Mouse (Mus musculus) lung, embryonic 16.5 days (tissue): ENCODE data around the gene Lamtor3. TPM values are rescaled to one million over a fixed set of nuclear protein-coding genes. Genes with fewer than 3 reads are reported as not detected.

Experiments used
- ATAC-seq: fragments of 200-750 bp; cut with Nextera tagmentation; 2 replicates; pipeline ENCODE4 v1.8.0; 2017; ENCODE audit warnings: low read depth, mild to moderate bottlenecking, moderate library complexity
- H3K27ac ChIP-seq: fragments of 300-500 bp; sonication (generic); 2 replicates; pipeline ENCODE4 v1.5.1; 2014; ENCODE audit warnings: mild to moderate bottlenecking, control low read depth, low read length
- H3K27me3 ChIP-seq: fragments of 300-500 bp; sonication (generic); 2 replicates; pipeline ENCODE4 v1.6.1; 2014; ENCODE audit warnings: low read depth, low read length, mixed read lengths; ENCODE audit not compliant: control insufficient read depth, insufficient read depth
- H3K36me3 ChIP-seq: fragments of 300-500 bp; sonication (generic); 2 replicates; pipeline ENCODE4 v1.6.1; 2014; ENCODE audit warnings: low read length; ENCODE audit not compliant: control insufficient read depth, insufficient read depth
- H3K4me1 ChIP-seq: fragments of 300-500 bp; sonication (generic); replicated peaks from 2 replicates; pipeline ENCODE4 v1.6.1; 2014; ENCODE audit warnings: low read length, mixed read lengths; ENCODE audit not compliant: control insufficient read depth, insufficient read depth
- H3K4me2 ChIP-seq: fragments of 300-500 bp; sonication (generic); 2 replicates; pipeline ENCODE4 v1.6.1; 2014; ENCODE audit warnings: low read depth, low read length, control low read depth
- H3K4me3 ChIP-seq: fragments of 300-500 bp; sonication (generic); 2 replicates; pipeline ENCODE4 v1.5.1; 2014; ENCODE audit warnings: mild to moderate bottlenecking, low read length, control low read depth
- H3K9ac ChIP-seq: fragments of 300-500 bp; sonication (generic); 2 replicates; pipeline ENCODE4 v1.6.1; 2014; ENCODE audit warnings: low read length, control low read depth
- H3K9me3 ChIP-seq: fragments of 300-500 bp; sonication (generic); 2 replicates; pipeline ENCODE4 v1.6.1; 2016; ENCODE audit warnings: low read length; ENCODE audit not compliant: control insufficient read depth
- WGBS: fragments of 180-500 bp; shearing (Covaris S2); extraction: QIAGEN DNeasy Blood & Tissue Kit; methylation state at CpG from one replicate; pipeline ENCODE4 v1.1.7; 2014; 5-methylcytosine and 5-hydroxymethylcytosine counted together
- polyA plus RNA-seq: library from polyadenylated mRNA; unstranded; fragments of >200 nt; fragmentation: Nextera tagmentation; extraction: Ambion mirVana; gene quantifications from 2 replicates; pipeline ENCODE4 v1.2.1, GENCODE M21; 2015

The Lamtor3 gene
- 108 and 112 TPM in 2 replicates for polyA plus RNA-seq

- Histone ChIP-seq H3K4me3 (peak within 1 kb of the TSS; percentile 86), H3K9ac (peak within 1 kb of the TSS; percentile 84), H3K27me3 (no peaks in the 10 kb centered on the region), H3K4me1 (peaks cover 11% of the 10 kb centered on the region), H3K27ac (peak within 1 kb of the TSS; percentile 73), H3K4me2 (peak within 1 kb of the TSS; percentile 89), H3K9me3 (no peaks in the 10 kb centered on the region), H3K36me3 (peaks cover 6% of the 10 kb centered on the region)
- under 1% methylated on average over 47 of the region's 47 CpGs for WGBS
- peak; percentile 93 for ATAC-seq
Measured at GRCm38 (mm10) chr3:137918172-137918931, at the start of gene Lamtor3. TSS of gene Lamtor3 (plus strand) at chr3:137918506.

DNA sequence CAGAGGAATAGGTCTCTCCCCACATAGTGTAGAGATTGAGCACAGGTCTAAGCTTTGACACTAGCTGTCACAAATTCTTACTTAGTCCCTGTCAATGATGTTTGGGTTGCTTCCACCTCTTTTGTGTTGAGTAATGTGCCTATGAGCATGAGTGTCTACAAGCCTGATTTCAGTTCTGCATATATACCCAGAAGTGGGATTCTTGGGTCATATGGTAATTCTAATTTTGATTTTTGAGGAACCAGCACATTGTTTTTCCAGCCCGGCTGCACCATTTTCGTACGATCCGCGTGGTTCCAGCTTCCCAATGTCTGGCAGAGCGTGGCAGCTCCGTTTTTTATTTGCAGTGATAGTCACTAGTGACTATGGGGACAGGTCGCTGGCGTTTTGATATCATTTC lies 48.9 kb upstream of the Lamtor3 start:
- no peak overlapping the region for H3K27ac ChIP-seq
- no peaks in the 10 kb centered on the region for H3K27me3 ChIP-seq
- no peak overlapping the region for H3K9ac ChIP-seq
- ATAC-seq = no peak
- 94% methylated on average over 9 of the region's 9 CpGs for WGBS
- 0 out of 2 replicates have a peak, but pooled peaks cover 3% of the 10 kb centered on the region for H3K36me3 ChIP-seq
- H3K4me2 ChIP-seq = 0 out of 2 replicates have a peak overlapping the region, but pooled peaks have one; percentile 2
- no peaks in the 10 kb centered on the region for H3K9me3 ChIP-seq
- H3K4me3 ChIP-seq = no peak overlapping the region
- H3K4me1 ChIP-seq = peaks cover 9% of the 10 kb centered on the region; the same call in 1 of the 2 replicates

- 55% methylated on average over 3 of the region's 3 CpGs for WGBS
- H3K4me3 ChIP-seq = no peak overlapping the region
- no peak overlapping the region for H3K9ac ChIP-seq
- no peaks in the 10 kb centered on the region for H3K9me3 ChIP-seq
- peaks cover 5% of the 10 kb centered on the region; the same call in 1 of the 2 replicates for H3K36me3 ChIP-seq
- H3K4me2 ChIP-seq = no peak overlapping the region
- no peak overlapping the region for H3K27ac ChIP-seq
- H3K27me3 ChIP-seq = no peaks in the 10 kb centered on the region
- no peaks in the 10 kb centered on the region for H3K4me1 ChIP-seq
- ATAC-seq = no peak
Measured at GRCm38 (mm10) chr3:137879313-137879712, 39.0 kb upstream of the Lamtor3 start.

- Histone ChIP-seq H3K36me3 (peaks cover 5% of the 10 kb centered on the region; the same call in 1 of the 2 replicates), H3K9me3 (no peaks in the 10 kb centered on the region), H3K9ac (no peak overlapping the region), H3K4me3 (no peak overlapping the region), H3K27ac (no peak overlapping the region), H3K4me2 (no peak overlapping the region), H3K4me1 (no peaks in the 10 kb centered on the region), H3K27me3 (no peaks in the 10 kb centered on the region)
- 47% methylated on average over 4 of the region's 4 CpGs for WGBS
- no peak for ATAC-seq
Measured at GRCm38 (mm10) chr3:137880109-137880748, 38.1 kb upstream of the Lamtor3 start.

DNA sequence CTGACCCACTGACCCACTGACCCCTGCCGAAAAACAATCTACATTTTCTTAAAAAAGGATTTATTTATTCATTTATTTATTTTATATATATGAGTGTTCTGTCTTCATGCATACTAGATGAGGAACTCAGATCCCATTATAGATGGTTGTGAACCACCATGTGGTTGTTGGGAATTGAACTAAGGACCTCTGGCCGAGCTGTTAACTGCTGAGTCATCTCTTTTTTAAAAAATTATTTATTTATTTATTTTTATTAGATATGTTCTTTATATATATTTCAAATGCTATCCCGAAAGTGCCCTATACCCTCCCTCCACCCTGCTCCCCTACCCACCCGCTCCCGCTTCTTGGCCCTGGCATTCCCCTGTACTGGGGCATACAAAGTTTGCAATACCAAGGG lies 37.2 kb upstream of the Lamtor3 start:
- Histone ChIP-seq H3K4me3 (no peak overlapping the region), H3K9ac (no peak overlapping the region), H3K9me3 (no peaks in the 10 kb centered on the region), H3K27ac (no peak overlapping the region), H3K36me3 (peaks cover 5% of the 10 kb centered on the region; the same call in 1 of the 2 replicates), H3K27me3 (no peaks in the 10 kb centered on the region), H3K4me2 (no peak overlapping the region), H3K4me1 (no peaks in the 10 kb centered on the region)
- ATAC-seq = no peak
- WGBS = 94% methylated on average over 5 of the region's 5 CpGs

DNA sequence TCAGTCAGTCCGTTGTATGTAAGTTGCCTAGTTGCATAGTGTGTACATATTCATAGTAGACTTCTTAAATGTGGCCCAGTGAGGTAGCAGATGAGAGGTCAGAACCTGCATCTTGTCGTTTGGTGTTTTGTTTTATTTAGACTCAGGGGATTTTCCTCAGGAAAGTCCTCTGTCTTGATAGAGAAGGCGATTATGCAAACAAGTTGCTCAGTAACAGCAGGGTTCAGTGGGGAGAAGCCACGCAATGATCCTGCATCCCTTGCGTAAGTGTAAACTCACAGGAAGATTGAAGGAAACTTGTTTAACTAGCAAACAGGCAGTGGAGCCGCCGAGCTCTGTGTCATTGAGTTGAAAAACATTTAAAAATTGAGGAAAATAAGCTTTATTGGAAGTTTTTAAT lies 30.3 kb upstream of the Lamtor3 start:
- Histone ChIP-seq H3K27me3 (no peaks in the 10 kb centered on the region), H3K4me1 (no peaks in the 10 kb centered on the region; the same call in 1 of the 2 replicates), H3K4me2 (no peak overlapping the region), H3K27ac (no peak overlapping the region), H3K4me3 (no peak overlapping the region), H3K36me3 (peaks cover 15% of the 10 kb centered on the region; the same call in 1 of the 2 replicates), H3K9ac (no peak overlapping the region), H3K9me3 (no peaks in the 10 kb centered on the region)
- WGBS = 74% methylated on average over 7 of the region's 7 CpGs
- ATAC-seq = no peak

DNA sequence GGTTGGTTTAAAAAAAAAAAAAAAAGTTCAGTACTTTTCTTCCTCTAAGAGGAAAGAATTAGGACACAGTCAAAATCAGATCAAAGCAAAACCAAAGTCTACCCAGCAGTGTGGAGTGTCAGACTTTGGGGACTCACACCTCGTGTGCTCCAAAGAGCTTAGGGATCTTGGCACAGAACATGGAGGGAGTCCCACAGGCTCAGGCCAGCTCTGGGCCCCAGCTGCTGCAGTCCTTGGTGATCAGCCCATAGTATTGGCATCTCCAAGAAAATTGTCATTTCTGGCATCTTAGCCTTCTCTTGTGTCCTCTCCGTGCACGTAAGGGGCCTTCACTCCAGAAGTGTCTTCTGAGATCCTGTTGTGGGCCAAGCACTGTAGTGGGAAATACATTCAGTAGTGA lies 27.2 kb upstream of the Lamtor3 start:
- Histone ChIP-seq H3K36me3 (peaks cover 28% of the 10 kb centered on the region), H3K9me3 (peaks cover 5% of the 10 kb centered on the region; the same call in 1 of the 2 replicates), H3K4me3 (no peak overlapping the region), H3K27me3 (no peaks in the 10 kb centered on the region), H3K4me1 (no peaks in the 10 kb centered on the region; the same call in 1 of the 2 replicates), H3K4me2 (no peak overlapping the region), H3K27ac (0 out of 2 replicates have a peak overlapping the region, but pooled peaks have one; percentile 31), H3K9ac (no peak overlapping the region)
- 58% methylated on average over 3 of the region's 3 CpGs for whole genome bisulfite sequencing
- ATAC-seq = peak; percentile 89

DNA sequence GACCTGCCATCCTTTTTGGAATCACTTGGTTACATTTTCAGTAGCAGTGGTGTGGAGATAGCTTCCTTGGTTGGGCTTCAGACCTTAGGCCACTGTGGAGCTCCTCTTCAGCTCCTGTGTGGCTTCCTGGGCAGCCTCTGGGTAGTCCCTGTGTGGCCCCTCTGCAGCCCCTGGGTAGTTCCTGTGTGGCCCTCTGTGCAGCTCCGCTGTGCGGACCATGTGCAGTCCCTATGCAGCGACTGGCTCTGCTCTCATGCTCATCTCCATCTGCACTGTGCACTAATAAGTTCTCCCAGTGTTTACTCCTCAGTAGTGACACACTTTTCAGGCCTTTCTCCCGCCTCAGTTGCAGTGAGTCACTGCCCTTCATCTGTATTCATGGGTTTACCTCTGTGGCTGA lies 26.2 kb upstream of the Lamtor3 start:
- Histone ChIP-seq H3K27me3 (no peaks in the 10 kb centered on the region), H3K27ac (no peak overlapping the region), H3K4me1 (no peaks in the 10 kb centered on the region; the same call in 1 of the 2 replicates), H3K36me3 (peaks cover 28% of the 10 kb centered on the region), H3K4me2 (no peak overlapping the region), H3K9ac (no peak overlapping the region), H3K4me3 (no peak overlapping the region), H3K9me3 (peaks cover 5% of the 10 kb centered on the region; the same call in 1 of the 2 replicates)
- WGBS = 91% methylated on average over 4 of the region's 4 CpGs
- no peak for ATAC-seq

DNA sequence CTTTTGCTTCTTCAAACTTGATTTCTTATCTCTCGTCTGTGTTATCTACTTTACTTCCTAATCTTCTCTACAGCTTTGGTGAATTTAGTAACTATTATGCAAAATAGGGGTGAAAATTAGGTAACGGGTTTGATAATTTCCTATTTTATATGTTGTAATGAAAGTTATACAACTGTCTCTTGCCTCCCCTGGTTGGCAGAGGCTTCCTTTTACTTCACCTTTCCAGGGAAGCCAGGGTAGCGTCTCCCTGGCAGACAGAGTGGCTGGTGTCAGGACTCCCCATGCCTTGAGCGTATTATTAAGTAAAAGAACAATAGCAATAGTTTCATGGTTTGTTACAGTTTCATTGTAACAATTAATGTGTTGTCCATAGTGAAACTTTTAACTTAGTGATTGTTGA lies 24.5 kb upstream of the Lamtor3 start:
- peaks cover 25% of the 10 kb centered on the region for H3K36me3 ChIP-seq
- ATAC-seq = no peak
- H3K4me2 ChIP-seq = no peak overlapping the region
- no peaks in the 10 kb centered on the region; the same call in 1 of the 2 replicates for H3K4me1 ChIP-seq
- H3K4me3 ChIP-seq = no peak overlapping the region
- WGBS = 86% methylated on average over 4 of the region's 4 CpGs
- H3K9me3 ChIP-seq = peaks cover 5% of the 10 kb centered on the region; the same call in 1 of the 2 replicates
- no peaks in the 10 kb centered on the region for H3K27me3 ChIP-seq
- H3K9ac ChIP-seq = no peak overlapping the region
- no peak overlapping the region for H3K27ac ChIP-seq
